Mouse (Mus musculus) leukemia stem cell, adult 10-12 weeks (primary cell): Measurements from ENCODE around the gene Hap1. TPM values are rescaled to one million over a fixed set of nuclear protein-coding genes. Genes with fewer than 3 reads are reported as not detected.

ENCODE experiments used
- polyA plus RNA-seq: library from polyadenylated mRNA; stranded (reverse); fragments of >175 nt; gene quantifications from 2 replicates; pipeline ENCODE4 v1.2.3, GENCODE M21; 2012; ENCODE audit warnings: low replicate concordance

Hap1 gene
- 3.3 and 4.1 TPM in 2 replicates for polyA plus RNA-seq

GRCm38 (mm10) chr11:100355972-100356818, at the start of gene Hap1:
Gene Hap1, minus strand, starts transcription at chr11:100356128.

GRCm38 (mm10) chr11:100397600-100398389, 41.9 kb upstream of the Hap1 start, which contains the start of gene Jup:
Gene Jup, minus strand, starts transcription at chr11:100397763.

GRCm38 (mm10) chr11:100333944-100334457, 21.9 kb downstream of the Hap1 start, which contains the start of gene Gast:
Gene Gast, plus strand, starts transcription at chr11:100334407.

GRCm38 (mm10) chr11:100319492-100320171, 36.3 kb downstream of the Hap1 start, which contains the start of gene Eif1:
Gene Eif1, plus strand, starts transcription at chr11:100319885.

Other genes starting within 250 kb of the Hap1 start
- not detected in 2 replicates for gene Krt13, start 234.6 kb downstream of the Hap1 start, polyA plus RNA-seq
- gene Krt15, start 220.2 kb downstream of the Hap1 start, polyA plus RNA-seq = 0.10 TPM in 1 of 2 replicates, not detected in the other
- 0.15 and 1.7 TPM in 2 replicates for gene Krt19, start 207.5 kb downstream of the Hap1 start, polyA plus RNA-seq
- not detected in 2 replicates for gene Krt9, start 162.9 kb downstream of the Hap1 start, polyA plus RNA-seq
- 0.23 and 0.48 TPM in 2 replicates for gene Krt14, start 148.6 kb downstream of the Hap1 start, polyA plus RNA-seq
- not detected in 2 replicates for gene Krt16, start 107.2 kb downstream of the Hap1 start, polyA plus RNA-seq
- 0.51 TPM in 1 of 2 replicates, not detected in the other for gene Krt17, start 95.1 kb downstream of the Hap1 start, polyA plus RNA-seq
- not detected in 2 replicates for gene Krt42, start 86.3 kb downstream of the Hap1 start, polyA plus RNA-seq
- 561 and 639 TPM in 2 replicates for gene Eif1, start 36.2 kb downstream of the Hap1 start, polyA plus RNA-seq
- gene Gast, start 21.7 kb downstream of the Hap1 start, polyA plus RNA-seq = not detected in 2 replicates
- 24.0 and 30.2 TPM in 2 replicates for gene Jup, start 41.6 kb upstream of the Hap1 start, polyA plus RNA-seq
- 0.80 and 1.4 TPM in 2 replicates for gene P3h4, start 58.7 kb upstream of the Hap1 start, polyA plus RNA-seq
- gene Fkbp10, start 59.6 kb upstream of the Hap1 start, polyA plus RNA-seq = 3.6 and 3.7 TPM in 2 replicates
- gene Nt5c3b, start 85.7 kb upstream of the Hap1 start, polyA plus RNA-seq = 58.2 and 66.2 TPM in 2 replicates
- gene Klhl10, start 85.8 kb upstream of the Hap1 start, polyA plus RNA-seq = not detected in 2 replicates
- 2.6 and 3.0 TPM in 2 replicates for gene Klhl11, start 116.6 kb upstream of the Hap1 start, polyA plus RNA-seq
- 4.5 and 57.8 TPM in 2 replicates for gene Acly, start 171.9 kb upstream of the Hap1 start, polyA plus RNA-seq
- gene Ttc25, start 189.5 kb upstream of the Hap1 start, polyA plus RNA-seq = not detected in 2 replicates
- gene Cnp, start 218.8 kb upstream of the Hap1 start, polyA plus RNA-seq = 26.2 and 47.0 TPM in 2 replicates